Mouse (Mus musculus) kidney, embryonic 16.5 days (tissue): ENCODE data around the gene Cdc37l1. TPM values are rescaled to one million over a fixed set of nuclear protein-coding genes. Genes with fewer than 3 reads are reported as not detected.

Source experiments
- ATAC-seq: fragments of 200-750 bp; cut with Nextera tagmentation; 2 replicates; pipeline ENCODE4 v1.8.0; 2017; ENCODE audit warnings: moderate TSS enrichment; ENCODE audit not compliant: low FRiP score, low TSS enrichment
- H3K27ac ChIP-seq: fragments of 300-500 bp; sonication (generic); 2 replicates; pipeline ENCODE4 v1.5.1; 2014; ENCODE audit warnings: low read length
- H3K27me3 ChIP-seq: fragments of 300-500 bp; sonication (generic); 2 replicates; pipeline ENCODE4 v1.6.1; 2014; ENCODE audit warnings: low read length, control low read depth, mixed read lengths; ENCODE audit not compliant: insufficient read depth
- H3K36me3 ChIP-seq: fragments of 300-500 bp; sonication (generic); 2 replicates; pipeline ENCODE4 v1.6.1; 2014; ENCODE audit warnings: low read length, control low read depth, mixed read lengths; ENCODE audit not compliant: insufficient read depth
- H3K4me1 ChIP-seq: fragments of 300-500 bp; sonication (generic); 2 replicates; pipeline ENCODE4 v1.6.1; 2014; ENCODE audit warnings: low read length, control low read depth, mixed read lengths; ENCODE audit not compliant: insufficient read depth
- H3K4me2 ChIP-seq: fragments of 300-500 bp; sonication (generic); replicated peaks from 2 replicates; pipeline ENCODE4 v1.6.1; 2014; ENCODE audit warnings: low read depth, low read length
- H3K4me3 ChIP-seq: fragments of 300-500 bp; sonication (generic); 2 replicates; pipeline ENCODE4 v1.5.1; 2014; ENCODE audit warnings: mild to moderate bottlenecking, low read length
- H3K9ac ChIP-seq: fragments of 300-500 bp; sonication (generic); replicated peaks from 2 replicates; pipeline ENCODE4 v1.6.1; 2014; ENCODE audit warnings: low read length
- H3K9me3 ChIP-seq: fragments of 300-500 bp; sonication (generic); 2 replicates; pipeline ENCODE4 v1.6.1; 2016; ENCODE audit warnings: low read length, control low read depth
- WGBS: fragments of 180-500 bp; shearing (Covaris S2); extraction: QIAGEN DNeasy Blood & Tissue Kit; methylation state at CpG from one replicate; pipeline ENCODE4 v1.1.7; 2014; 5-methylcytosine and 5-hydroxymethylcytosine counted together
- polyA plus RNA-seq: library from polyadenylated mRNA; unstranded; fragments of >200 nt; fragmentation: Nextera tagmentation; extraction: Ambion mirVana; gene quantifications from 2 replicates; pipeline ENCODE4 v1.2.1, GENCODE M21; 2015

The Cdc37l1 gene
- polyA plus RNA-seq, 1 experiment from 2014 or later: 35.7 TPM

- Histone ChIP-seq H3K4me3 (no peak overlapping the region), H3K9me3 (no peaks in the 10 kb centered on the region), H3K27me3 (no peaks in the 10 kb centered on the region), H3K4me2 (no peak overlapping the region), H3K4me1 (peaks cover 16% of the 10 kb centered on the region), H3K36me3 (no peaks in the 10 kb centered on the region), H3K27ac (no peak overlapping the region), H3K9ac (no peak overlapping the region)
- no peak for ATAC-seq
- WGBS: 76% methylated on average over 4 of the region's 4 CpGs
Observed at GRCm38 (mm10) chr19:28968178-28968577, 22.0 kb upstream of the Cdc37l1 start.

GRCm38 (mm10) chr19:28969231-28969630 lies 20.9 kb upstream of the Cdc37l1 start:
- Histone ChIP-seq H3K4me2 (no peak overlapping the region), H3K36me3 (no peaks in the 10 kb centered on the region), H3K9me3 (no peaks in the 10 kb centered on the region), H3K4me3 (no peak overlapping the region), H3K9ac (no peak overlapping the region), H3K27me3 (no peaks in the 10 kb centered on the region; the same call in 1 of the 2 replicates), H3K27ac (no peak overlapping the region), H3K4me1 (peaks cover 15% of the 10 kb centered on the region)
- no peak for ATAC-seq
- WGBS: 66% methylated on average over 5 of the region's 5 CpGs

- Histone ChIP-seq H3K9me3 (no peaks in the 10 kb centered on the region), H3K4me1 (peaks cover 7% of the 10 kb centered on the region; the same call in 1 of the 2 replicates), H3K4me2 (0 out of 2 replicates have a peak overlapping the region, but pooled peaks have one; percentile 15), H3K4me3 (no peak overlapping the region), H3K27ac (no peak overlapping the region), H3K36me3 (no peaks in the 10 kb centered on the region), H3K9ac (no peak overlapping the region), H3K27me3 (peaks cover 5% of the 10 kb centered on the region; the same call in 1 of the 2 replicates)
- WGBS: 36% methylated on average over 11 of the region's 11 CpGs
- ATAC-seq: no peak
Observed at GRCm38 (mm10) chr19:28970251-28970650, 19.9 kb upstream of the Cdc37l1 start.

GRCm38 (mm10) chr19:28974862-28975611 lies 15.1 kb upstream of the Cdc37l1 start:
- H3K36me3 ChIP-seq: no peaks in the 10 kb centered on the region
- H3K4me3 ChIP-seq: peak overlapping the region; percentile 46
- peaks cover 5% of the 10 kb centered on the region; the same call in 1 of the 2 replicates for H3K27me3 ChIP-seq
- H3K4me2 ChIP-seq: peak overlapping the region; percentile 82
- peak overlapping the region; percentile 59 for H3K9ac ChIP-seq
- H3K4me1 ChIP-seq: no peaks in the 10 kb centered on the region
- H3K27ac ChIP-seq: no peak overlapping the region
- WGBS: 21% methylated on average over 35 of the region's 35 CpGs
- no peaks in the 10 kb centered on the region for H3K9me3 ChIP-seq
- peak; percentile 71; the same call in 1 of the 2 replicates for ATAC-seq

- Histone ChIP-seq H3K27ac (no peak overlapping the region), H3K4me1 (no peaks in the 10 kb centered on the region), H3K4me3 (no peak overlapping the region), H3K27me3 (no peaks in the 10 kb centered on the region), H3K36me3 (no peaks in the 10 kb centered on the region), H3K9ac (no peak overlapping the region), H3K9me3 (no peaks in the 10 kb centered on the region), H3K4me2 (no peak overlapping the region)
- 68% methylated on average over 7 of the region's 7 CpGs for WGBS
- no peak for ATAC-seq
Observed at GRCm38 (mm10) chr19:28982617-28983016, 7.5 kb upstream of the Cdc37l1 start.

- peaks cover 7% of the 10 kb centered on the region for H3K4me1 ChIP-seq
- ATAC-seq: no peak
- peak overlapping the region; percentile 71 for H3K9ac ChIP-seq
- peak overlapping the region; percentile 67 for H3K4me3 ChIP-seq
- no peaks in the 10 kb centered on the region for H3K9me3 ChIP-seq
- WGBS: 61% methylated on average over 8 of the region's 8 CpGs
- H3K36me3 ChIP-seq: peaks cover 6% of the 10 kb centered on the region; the same call in 1 of the 2 replicates
- peak overlapping the region; percentile 62; the same call in 1 of the 2 replicates for H3K27ac ChIP-seq
- H3K4me2 ChIP-seq: peak overlapping the region; percentile 72
- no peaks in the 10 kb centered on the region for H3K27me3 ChIP-seq
Observed at GRCm38 (mm10) chr19:28989515-28989914, 637 bp upstream of the Cdc37l1 start.

- peaks cover 7% of the 10 kb centered on the region for H3K4me1 ChIP-seq
Observed at GRCm38 (mm10) chr19:28990590-28991221, 554 bp downstream of the Cdc37l1 start.

GRCm38 (mm10) chr19:28991391-28991790 lies 1.2 kb downstream of the Cdc37l1 start:
- Histone ChIP-seq H3K4me3 (peak overlapping the region; percentile 67), H3K9ac (peak overlapping the region; percentile 71), H3K4me1 (peaks cover 7% of the 10 kb centered on the region), H3K27me3 (no peaks in the 10 kb centered on the region), H3K36me3 (peaks cover 18% of the 10 kb centered on the region), H3K27ac (no peak overlapping the region), H3K9me3 (no peaks in the 10 kb centered on the region), H3K4me2 (peak overlapping the region; percentile 72)
- no peak for ATAC-seq
- 60% methylated on average over 5 of the region's 5 CpGs for WGBS

More at GRCm38 (mm10) chr19:28990590-28991221, 554 bp downstream of the Cdc37l1 start:
- peak; percentile 65 for ATAC-seq
- Histone ChIP-seq H3K36me3 (peaks cover 16% of the 10 kb centered on the region), H3K27me3 (no peaks in the 10 kb centered on the region), H3K4me2 (peak overlapping the region; percentile 72), H3K27ac (peak overlapping the region; percentile 84), H3K4me3 (peak overlapping the region; percentile 67), H3K9me3 (no peaks in the 10 kb centered on the region), H3K9ac (peak overlapping the region; percentile 71)
- under 1% methylated on average over 41 of the region's 41 CpGs for WGBS

GRCm38 (mm10) chr19:28994870-28995269 lies 4.7 kb downstream of the Cdc37l1 start:
- H3K4me2 ChIP-seq: no peak overlapping the region
- H3K9ac ChIP-seq: no peak overlapping the region
- no peaks in the 10 kb centered on the region for H3K27me3 ChIP-seq
- ATAC-seq: no peak
- no peak overlapping the region for H3K4me3 ChIP-seq
- H3K36me3 ChIP-seq: peaks cover 24% of the 10 kb centered on the region
- H3K4me1 ChIP-seq: peaks cover 7% of the 10 kb centered on the region
- H3K27ac ChIP-seq: no peak overlapping the region
- 83% methylated on average over 7 of the region's 7 CpGs for WGBS
- H3K9me3 ChIP-seq: no peaks in the 10 kb centered on the region

- no peaks in the 10 kb centered on the region for H3K9me3 ChIP-seq
- no peaks in the 10 kb centered on the region for H3K27me3 ChIP-seq
- no peak overlapping the region for H3K4me2 ChIP-seq
- H3K36me3 ChIP-seq: peaks cover 29% of the 10 kb centered on the region
- peaks cover 7% of the 10 kb centered on the region for H3K4me1 ChIP-seq
- no peak overlapping the region for H3K4me3 ChIP-seq
- WGBS: 93% methylated on average over 5 of the region's 5 CpGs
- no peak for ATAC-seq
- H3K9ac ChIP-seq: no peak overlapping the region
- no peak overlapping the region for H3K27ac ChIP-seq
Observed at GRCm38 (mm10) chr19:28995366-28995765, 5.2 kb downstream of the Cdc37l1 start.
